Mouse (Mus musculus): ENCODE results near the gene Nutf2-ps1.

DNA sequence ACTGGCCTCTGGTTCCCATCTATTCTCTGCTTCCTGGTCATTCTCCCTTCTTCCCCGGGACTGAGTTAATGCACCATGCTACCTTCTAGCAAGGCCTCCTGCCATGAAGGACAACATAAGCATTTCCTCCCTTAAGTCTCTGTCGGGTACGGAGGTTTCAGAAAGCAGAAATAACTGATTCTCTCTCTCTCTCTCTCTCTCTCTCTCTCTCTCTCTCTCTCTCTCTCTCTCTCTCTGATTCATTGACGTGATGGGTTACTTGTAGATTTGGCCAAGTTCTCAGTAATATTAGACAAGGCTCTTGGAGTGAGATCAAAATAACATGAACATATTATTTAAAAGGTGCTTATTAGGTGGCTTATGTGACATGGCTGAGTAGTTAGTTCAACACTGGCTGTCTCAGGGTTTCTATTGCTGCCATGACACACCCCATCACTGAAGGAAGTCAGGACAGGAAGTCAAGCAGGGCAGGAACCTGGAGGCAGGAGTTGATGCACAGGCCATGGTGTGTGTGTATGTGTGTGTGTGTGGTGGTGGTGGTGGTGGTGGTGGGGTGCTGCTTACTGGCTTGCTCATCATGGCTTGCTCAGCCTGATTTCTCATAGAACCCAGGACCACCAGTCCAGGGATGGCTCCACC, 43.8 kb downstream of the Nutf2-ps1 start:
- TF ChIP-seq CTCF (IDR thresholded peaks at IDR 0.05) = no peak
- no peak for TF ChIP-seq EP300 (IDR thresholded peaks at IDR 0.05)

Data from lung, postnatal 0 days (tissue).